Comparison of ENCODE assay signal across 28 mouse cellular contexts in the genomic region with DNA sequence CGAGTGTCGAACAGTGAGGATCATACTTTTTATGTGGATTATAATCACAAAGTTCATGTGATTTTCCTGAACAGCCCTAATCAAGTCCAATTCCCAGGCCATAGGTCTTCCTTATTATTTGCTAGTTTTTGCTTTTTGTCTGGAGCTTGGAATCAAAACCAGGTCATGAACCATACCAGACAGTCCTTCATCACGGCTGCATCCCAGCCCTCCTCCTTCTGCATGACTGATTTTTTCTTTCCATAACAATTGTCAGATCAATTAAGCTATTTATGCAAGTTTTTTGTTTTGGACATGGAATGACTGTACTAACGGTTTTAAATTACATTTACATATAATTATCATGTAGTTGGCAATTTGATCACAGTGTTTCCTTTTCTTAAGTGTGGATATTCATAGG.
"Had no signal": no experiment of that assay in that cellular context is flagged by ENCODE, and none has a peak within 500 bp of the region (broad histone marks: within the 10 kb centered on the region; RNA-seq: fewer than 3 reads in every experiment).

No protein-coding gene starts in this region.

- H3K9me3 ChIP-seq: embryonic facial prominence, embryonic 10.5 days; embryonic facial prominence, embryonic 12.5 days; embryonic facial prominence, embryonic 13.5 days; embryonic facial prominence, embryonic 15.5 days; forebrain, embryonic 10.5 days; forebrain, embryonic 12.5 days; forebrain, embryonic 15.5 days had no signal

- DNase-seq: cerebellum, adult 2 months; cerebellum, adult 8-10 months; cerebellum, adult 9-10 months; cerebellum, adult 9-11 months; cerebellum, postnatal 10 days; cerebellum, postnatal 14 days; cerebellum, postnatal 25 days; cerebellum, postnatal 36 days; embryo, embryonic 11 days; forebrain, postnatal 0 days; gastrocnemius, adult 2 months; gastrocnemius, postnatal 10 days; gastrocnemius, postnatal 14 days; gastrocnemius, postnatal 25 days; gastrocnemius, postnatal 36 days; heart, adult 11 months; heart, adult 18-20 months; heart, adult 2 months had no signal

- H3K4me2 ChIP-seq: embryonic facial prominence, embryonic 12.5 days; embryonic facial prominence, embryonic 13.5 days; embryonic facial prominence, embryonic 15.5 days; forebrain, embryonic 12.5 days; forebrain, embryonic 15.5 days had no signal

- ATAC-seq: forebrain, embryonic 14.5 days; forebrain, embryonic 15.5 days; forebrain, embryonic 16.5 days; forebrain, postnatal 0 days had no signal

- H3K36me3 ChIP-seq: embryonic facial prominence, embryonic 10.5 days; embryonic facial prominence, embryonic 12.5 days; embryonic facial prominence, embryonic 13.5 days; embryonic facial prominence, embryonic 15.5 days; forebrain, embryonic 10.5 days; forebrain, embryonic 12.5 days; forebrain, embryonic 15.5 days had no signal

- H3K27me3 ChIP-seq: embryonic facial prominence, embryonic 12.5 days; embryonic facial prominence, embryonic 13.5 days; embryonic facial prominence, embryonic 15.5 days; forebrain, embryonic 12.5 days; forebrain, embryonic 15.5 days had no signal

- H3K9ac ChIP-seq: embryonic facial prominence, embryonic 12.5 days; embryonic facial prominence, embryonic 13.5 days; embryonic facial prominence, embryonic 15.5 days; forebrain, embryonic 12.5 days; forebrain, embryonic 15.5 days; forebrain, postnatal 0 days had no signal

- H3K27ac ChIP-seq: embryonic facial prominence, embryonic 10.5 days; embryonic facial prominence, embryonic 12.5 days; embryonic facial prominence, embryonic 13.5 days; embryonic facial prominence, embryonic 15.5 days; forebrain, embryonic 10.5 days; forebrain, embryonic 12.5 days; forebrain, embryonic 15.5 days; gastrocnemius, adult 2 months; heart, adult 2 months had no signal

- H3K4me3 ChIP-seq: embryonic facial prominence, embryonic 10.5 days; embryonic facial prominence, embryonic 12.5 days; embryonic facial prominence, embryonic 13.5 days; embryonic facial prominence, embryonic 15.5 days; erythroblast, embryonic 14.5 days; forebrain, embryonic 10.5 days; forebrain, embryonic 12.5 days; forebrain, embryonic 15.5 days; gastrocnemius, adult 2 months; heart, adult 2 months had no signal
